Mouse (Mus musculus): ENCODE data around the gene Jak1. TPM values are rescaled to one million over a fixed set of nuclear protein-coding genes. Genes with fewer than 3 reads are reported as not detected.

Gene Jak1
- total RNA-seq, 2 experiments from 2014 or later = 82.6 to 84.7 TPM

- no peak for ATAC-seq (replicated peaks; ENCODE audit: low FRiP score, low TSS enrichment, poor library complexity, severe bottlenecking)
These were observed 65.5 kb downstream of the Jak1 start for GRCm38 (mm10) chr4:101199433-101200081.

- ATAC-seq (replicated peaks; ENCODE audit: low FRiP score, low TSS enrichment, poor library complexity, severe bottlenecking) = peak; percentile 53
These were observed 66.7 kb downstream of the Jak1 start for GRCm38 (mm10) chr4:101198333-101198732.

GRCm38 (mm10) chr4:101197421-101198170 is 67.5 kb downstream of the Jak1 start:
- no peak for ATAC-seq (replicated peaks; ENCODE audit: low FRiP score, low TSS enrichment, poor library complexity, severe bottlenecking)

- no peak for ATAC-seq (replicated peaks; ENCODE audit: low FRiP score, low TSS enrichment, poor library complexity, severe bottlenecking)
These were observed 68.7 kb downstream of the Jak1 start for GRCm38 (mm10) chr4:101196407-101196806.

GRCm38 (mm10) chr4:101194170-101194569 is 70.9 kb downstream of the Jak1 start:
- no peak for ATAC-seq (replicated peaks; ENCODE audit: low FRiP score, low TSS enrichment, poor library complexity, severe bottlenecking)

GRCm38 (mm10) chr4:101192241-101192976 is 72.7 kb downstream of the Jak1 start:
- ATAC-seq (replicated peaks; ENCODE audit: low FRiP score, low TSS enrichment, poor library complexity, severe bottlenecking) = peak; percentile 88

GRCm38 (mm10) chr4:101187381-101187780 is 77.7 kb downstream of the Jak1 start:
- ATAC-seq (replicated peaks; ENCODE audit: low FRiP score, low TSS enrichment, poor library complexity, severe bottlenecking) = no peak

- ATAC-seq (replicated peaks; ENCODE audit: low FRiP score, low TSS enrichment, poor library complexity, severe bottlenecking) = no peak
These were observed 78.5 kb downstream of the Jak1 start for GRCm38 (mm10) chr4:101186591-101186990.

- ATAC-seq (replicated peaks; ENCODE audit: low FRiP score, low TSS enrichment, poor library complexity, severe bottlenecking) = no peak
These were observed 79.9 kb downstream of the Jak1 start for GRCm38 (mm10) chr4:101185216-101185615.

GRCm38 (mm10) chr4:101182603-101183011 is 82.5 kb downstream of the Jak1 start:
- ATAC-seq (replicated peaks; ENCODE audit: low FRiP score, low TSS enrichment, poor library complexity, severe bottlenecking) = no peak

GRCm38 (mm10) chr4:101180681-101181080 is 84.4 kb downstream of the Jak1 start:
- no peak for ATAC-seq (replicated peaks; ENCODE audit: low FRiP score, low TSS enrichment, poor library complexity, severe bottlenecking)

- ATAC-seq (replicated peaks; ENCODE audit: low FRiP score, low TSS enrichment, poor library complexity, severe bottlenecking) = 0 out of 2 replicates have a peak, but pooled peaks have one; percentile 2
These were observed 85.2 kb downstream of the Jak1 start for GRCm38 (mm10) chr4:101179836-101180235.

- no peak for ATAC-seq (replicated peaks; ENCODE audit: low FRiP score, low TSS enrichment, poor library complexity, severe bottlenecking)
These were observed 86.0 kb downstream of the Jak1 start for GRCm38 (mm10) chr4:101179076-101179475.

- ATAC-seq (replicated peaks; ENCODE audit: low FRiP score, low TSS enrichment, poor library complexity, severe bottlenecking) = no peak
These were observed 87.3 kb downstream of the Jak1 start for GRCm38 (mm10) chr4:101177796-101178195.

- peak; percentile 94 for ATAC-seq (replicated peaks; ENCODE audit: low FRiP score, low TSS enrichment, poor library complexity, severe bottlenecking)
These were observed 89.0 kb downstream of the Jak1 start for GRCm38 (mm10) chr4:101176123-101176522.

GRCm38 (mm10) chr4:101174916-101175625 is 90.0 kb downstream of the Jak1 start:
- ATAC-seq (replicated peaks; ENCODE audit: low FRiP score, low TSS enrichment, poor library complexity, severe bottlenecking) = no peak

- ATAC-seq (replicated peaks; ENCODE audit: low FRiP score, low TSS enrichment, poor library complexity, severe bottlenecking) = no peak
These were observed 92.3 kb downstream of the Jak1 start for GRCm38 (mm10) chr4:101172738-101173137.

- peak; percentile 90 for ATAC-seq (replicated peaks; ENCODE audit: low FRiP score, low TSS enrichment, poor library complexity, severe bottlenecking)
These were observed 96.8 kb downstream of the Jak1 start for GRCm38 (mm10) chr4:101168189-101168778.

- ATAC-seq (replicated peaks; ENCODE audit: low FRiP score, low TSS enrichment, poor library complexity, severe bottlenecking) = no peak
These were observed 97.3 kb downstream of the Jak1 start for GRCm38 (mm10) chr4:101167777-101168176.
